Mouse (Mus musculus) mouse trophoblast stem cell (cell line): ENCODE data around the gene Fam78b.

Experiments
- in situ Hi-C, 2 experiments: fragments of 300-500 bp; cut with MseI, MboI; formaldehyde crosslinking; loops; 2 replicates in 1 of 2; 3 replicates in 1 of 2; pipeline ENCODE4 v1.15.1; 2025

The Fam78b gene

DNA sequence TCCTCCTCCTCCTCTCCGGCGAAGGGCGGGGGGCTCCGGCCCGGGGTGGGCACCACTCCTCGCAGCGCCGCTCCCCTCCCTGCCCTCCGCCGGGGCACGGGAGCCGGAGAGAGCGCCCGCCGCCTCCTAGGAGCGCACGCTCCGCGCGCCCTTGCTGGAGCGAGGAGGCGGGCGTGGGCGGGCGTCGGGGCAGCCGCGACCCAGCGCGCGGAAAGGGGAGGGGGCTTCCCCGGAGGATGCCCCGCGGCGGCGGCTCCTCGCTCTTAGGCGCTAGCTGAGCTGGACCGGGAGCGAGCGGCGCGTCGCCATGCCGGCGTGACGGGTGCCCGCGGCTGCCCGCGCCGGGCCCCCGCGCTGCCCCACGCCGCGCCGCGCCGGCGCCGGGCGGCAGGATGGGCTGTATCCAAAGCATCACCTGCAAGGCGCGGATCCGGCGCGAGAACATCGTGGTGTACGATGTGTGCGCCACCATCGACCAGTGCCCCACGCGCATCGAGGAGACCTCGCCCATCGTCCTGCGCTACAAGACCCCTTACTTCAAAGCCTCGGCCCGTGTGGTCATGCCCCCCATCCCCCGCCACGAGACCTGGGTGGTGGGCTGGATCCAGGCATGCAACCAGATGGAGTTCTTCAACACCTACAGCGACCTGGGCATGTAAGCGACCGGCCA lies at the start of gene Fam78b:
Gene Fam78b (plus strand): TSS at position 244 of the 670 bp plus-strand sequence.
- in situ Hi-C loops: no loop called here

DNA sequence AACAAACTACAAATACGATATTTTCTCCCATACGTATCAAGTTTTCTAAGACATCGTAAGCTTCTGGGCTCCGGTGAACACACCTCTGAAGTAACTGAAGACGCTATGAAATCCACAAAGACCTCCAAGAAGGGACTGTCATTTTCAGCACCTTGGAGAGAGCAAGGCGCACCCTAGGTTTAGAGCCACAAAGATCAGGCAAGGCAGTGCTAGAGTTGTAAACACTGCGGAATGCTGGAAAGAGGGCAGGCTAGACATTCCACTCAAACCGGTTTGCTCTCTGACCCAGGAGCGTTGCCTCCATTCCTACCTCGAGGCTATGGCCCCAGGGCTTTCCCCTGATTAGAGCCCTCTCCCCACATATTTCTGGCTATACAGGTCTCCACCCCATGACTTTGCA lies 36.7 kb upstream of the Fam78b start:
- in situ Hi-C loops: no loop called here

DNA sequence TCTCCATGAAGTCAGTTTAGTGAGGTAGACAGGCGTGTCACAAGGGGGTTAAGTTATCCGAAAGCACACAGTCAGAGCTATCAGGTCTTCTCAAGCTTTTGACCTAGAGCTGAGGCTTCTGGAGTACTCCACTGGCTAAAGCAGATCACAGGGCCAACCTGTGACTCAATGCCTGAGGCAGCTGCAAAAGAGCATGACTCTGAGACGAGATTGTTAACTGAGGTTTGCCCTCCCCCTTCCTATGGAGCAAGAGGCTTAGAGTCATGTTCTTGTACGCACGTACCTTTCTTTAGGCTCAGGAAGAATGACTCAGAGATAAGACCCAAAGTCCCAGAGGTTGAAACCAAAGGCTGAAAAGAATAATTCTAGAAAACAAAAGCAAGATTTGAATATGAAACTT lies 32.9 kb upstream of the Fam78b start:
- in situ Hi-C loops: no loop called here

GRCm38 (mm10) chr1:166973731-166974130 lies 27.5 kb upstream of the Fam78b start:
- in situ Hi-C loops: no loop called here

GRCm38 (mm10) chr1:166978611-166979010 lies 22.6 kb upstream of the Fam78b start:
- in situ Hi-C loops: no loop called here

- in situ Hi-C loops: no loop called here
These were observed 7.0 kb upstream of the Fam78b start for GRCm38 (mm10) chr1:166994266-166994665.

GRCm38 (mm10) chr1:166996250-166996649 lies 5.0 kb upstream of the Fam78b start:
- in situ Hi-C loops: no loop called here

DNA sequence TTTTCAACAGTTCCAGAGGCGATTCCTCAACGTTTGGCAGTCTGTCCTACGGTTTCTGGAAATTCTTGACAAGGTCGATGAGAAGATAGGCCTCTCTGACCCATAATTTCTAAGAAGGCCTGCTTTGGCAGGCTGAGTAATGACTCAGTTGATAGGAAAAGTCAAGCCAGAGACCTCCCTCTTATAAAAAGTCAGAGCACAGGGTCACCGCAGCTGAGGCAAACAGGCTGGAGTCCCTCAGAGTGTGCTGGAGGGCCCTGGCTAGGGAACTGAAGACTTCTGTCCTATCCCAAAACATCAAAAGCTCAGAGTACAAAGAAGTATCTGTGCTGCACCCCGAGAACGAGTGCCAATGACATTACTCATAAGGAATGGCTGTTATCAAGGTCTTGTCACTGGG lies 4.4 kb upstream of the Fam78b start:
- in situ Hi-C loops: no loop called here

GRCm38 (mm10) chr1:167000529-167001173 lies 566 bp upstream of the Fam78b start:
- in situ Hi-C loops: no loop called here

GRCm38 (mm10) chr1:167001844-167002485 lies 748 bp downstream of the Fam78b start:
- in situ Hi-C loops: no loop called here

- in situ Hi-C loops: no loop called here
These were observed 1.3 kb downstream of the Fam78b start for GRCm38 (mm10) chr1:167002486-167002850.

GRCm38 (mm10) chr1:167004621-167005020 lies 3.4 kb downstream of the Fam78b start:
- in situ Hi-C loops: no loop called here

- in situ Hi-C loops: no loop called here
These were observed 6.1 kb downstream of the Fam78b start for GRCm38 (mm10) chr1:167007341-167007740.

- in situ Hi-C loops: no loop called here
These were observed 9.0 kb downstream of the Fam78b start for GRCm38 (mm10) chr1:167010190-167010589.

GRCm38 (mm10) chr1:167011301-167011700 lies 10.1 kb downstream of the Fam78b start:
- in situ Hi-C loops: no loop called here

DNA sequence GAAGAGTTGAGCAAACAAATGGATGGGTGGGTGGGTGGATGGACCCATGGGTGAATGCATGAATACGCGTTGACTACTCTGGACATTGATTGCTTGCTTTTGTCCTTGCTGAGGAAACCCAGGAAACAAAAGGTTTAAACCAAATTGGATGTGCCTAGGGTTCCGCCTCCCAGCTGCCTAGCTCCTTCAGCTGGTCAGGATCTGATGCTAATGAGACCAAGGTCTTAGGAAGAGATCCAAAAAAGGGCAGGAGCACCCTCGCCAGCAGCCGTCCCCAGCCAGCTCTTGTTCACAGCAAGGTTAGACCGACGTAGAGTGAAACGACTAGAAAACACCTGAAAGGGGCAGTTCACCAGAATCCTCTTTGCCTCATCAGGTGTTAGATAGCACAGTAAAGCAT lies 11.4 kb downstream of the Fam78b start:
- in situ Hi-C loops: no loop called here

DNA sequence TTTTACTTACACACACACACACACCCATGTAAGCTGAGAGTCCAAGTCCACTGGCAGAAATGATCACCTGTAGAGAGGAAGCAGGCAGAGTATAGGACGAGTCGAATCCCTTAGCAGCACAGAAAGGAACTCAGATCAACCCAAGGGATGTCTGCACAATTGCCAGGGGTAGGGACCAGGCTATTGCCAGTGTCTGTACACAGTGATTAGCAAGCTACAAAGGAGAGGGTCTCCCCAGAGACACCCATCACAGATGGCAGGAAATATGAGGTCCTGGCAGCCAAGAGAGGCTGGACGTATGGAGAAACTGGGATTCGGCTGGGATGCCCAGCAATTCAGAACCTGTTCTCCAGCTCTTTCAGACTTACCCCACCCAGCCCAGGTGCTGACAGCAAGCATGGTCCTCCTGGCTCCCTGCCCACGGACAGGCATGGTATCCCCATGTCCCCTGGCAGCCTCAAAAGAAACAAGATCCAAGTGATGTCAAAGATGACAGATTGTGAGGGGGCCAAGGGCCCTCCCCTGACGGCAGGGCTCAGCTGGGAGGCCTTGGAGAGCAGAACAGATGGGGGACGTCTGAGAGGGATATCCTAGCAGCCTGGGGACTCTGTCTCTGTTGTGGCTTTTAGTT lies 12.1 kb downstream of the Fam78b start:
- in situ Hi-C loops: no loop called here

DNA sequence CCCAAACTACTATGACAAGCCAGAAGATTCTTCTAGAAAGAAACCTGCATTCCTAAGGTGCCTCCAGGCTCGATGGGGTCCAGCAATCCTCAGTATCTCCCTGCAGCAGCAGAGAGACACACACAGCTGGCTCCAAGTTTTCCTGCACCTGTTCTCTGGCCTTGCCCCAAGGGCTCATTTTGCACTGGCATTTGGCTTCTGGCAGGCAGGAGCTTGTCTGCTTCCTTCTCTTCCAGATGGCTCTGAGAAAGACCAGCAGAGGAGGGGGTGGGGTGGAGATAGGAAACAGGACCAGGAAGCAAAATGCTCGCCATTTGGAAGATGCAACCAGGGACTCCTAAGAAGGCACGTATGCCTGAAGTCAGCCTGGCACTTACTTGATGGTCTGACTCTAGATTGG lies 15.1 kb downstream of the Fam78b start:
- in situ Hi-C loops: no loop called here

GRCm38 (mm10) chr1:167022001-167022424 lies 20.8 kb downstream of the Fam78b start:
- in situ Hi-C loops: no loop called here

GRCm38 (mm10) chr1:167022541-167023121 lies 21.4 kb downstream of the Fam78b start:
- in situ Hi-C loops: no loop called here

DNA sequence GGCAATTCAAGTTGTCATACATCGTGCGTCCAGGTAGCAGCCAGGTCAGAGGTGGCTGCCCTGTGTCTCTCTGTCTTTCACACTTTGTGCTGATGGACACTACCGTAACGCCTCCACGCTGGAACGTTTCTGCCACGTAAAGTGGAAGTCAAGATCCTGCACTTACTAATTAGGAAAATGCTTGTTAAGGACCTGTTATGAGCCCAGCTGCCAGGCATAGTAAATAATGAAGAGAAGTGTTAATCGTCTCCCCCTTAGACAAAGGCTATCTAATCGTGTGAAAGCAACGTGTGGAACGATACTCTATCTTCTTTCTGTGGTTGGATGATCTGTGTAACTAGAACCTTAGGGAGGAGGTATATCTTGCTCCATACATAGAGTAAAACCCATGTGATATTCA lies 22.6 kb downstream of the Fam78b start:
- in situ Hi-C loops: no loop called here

DNA sequence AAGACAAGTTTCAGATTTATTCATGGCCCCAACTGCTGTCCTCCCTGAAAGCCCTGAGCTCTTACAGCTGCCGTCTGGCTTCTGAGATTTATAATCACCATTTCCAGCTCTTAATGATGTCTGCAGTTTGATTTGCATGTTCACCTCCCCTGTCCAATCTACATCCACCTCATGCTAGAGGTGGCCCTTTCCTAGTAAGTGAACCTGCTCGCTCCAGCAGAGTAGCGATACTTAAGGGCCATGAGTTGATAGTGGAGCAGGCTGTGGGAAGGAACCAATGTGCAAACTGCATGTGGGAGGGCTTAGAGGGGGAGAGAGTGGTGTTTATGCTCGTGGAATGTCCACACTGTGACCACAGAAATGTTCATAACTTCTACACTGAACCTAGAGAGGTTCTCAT lies 23.7 kb downstream of the Fam78b start:
- in situ Hi-C loops: no loop called here
